Mouse (Mus musculus) hindbrain, embryonic 16.5 days (tissue): ENCODE measurements around the gene Ncln. TPM values are rescaled to one million over a fixed set of nuclear protein-coding genes. Genes with fewer than 3 reads are reported as not detected.

Experiments used
- ATAC-seq: fragments of 200-750 bp; cut with Nextera tagmentation; 2 replicates; pipeline ENCODE4 v1.8.0; 2017; ENCODE audit warnings: moderate TSS enrichment, moderate library complexity
- H3K27ac ChIP-seq: fragments of 300-500 bp; sonication (generic); 2 replicates; pipeline ENCODE4 v1.5.1; 2014; ENCODE audit warnings: low read depth, mild to moderate bottlenecking, control low read depth, low read length, moderate library complexity
- H3K27me3 ChIP-seq: fragments of 300-500 bp; sonication (generic); replicated peaks from 2 replicates; pipeline ENCODE4 v1.6.1; 2014; ENCODE audit warnings: low read length; ENCODE audit not compliant: control insufficient read depth, insufficient read depth
- H3K36me3 ChIP-seq: fragments of 300-500 bp; sonication (generic); 2 replicates; pipeline ENCODE4 v1.6.1; 2014; ENCODE audit warnings: mild to moderate bottlenecking, low read length, moderate library complexity, mixed read lengths; ENCODE audit not compliant: control insufficient read depth, insufficient read depth
- H3K4me1 ChIP-seq: fragments of 300-500 bp; sonication (generic); 2 replicates; pipeline ENCODE4 v1.6.1; 2014; ENCODE audit warnings: low read depth, low read length; ENCODE audit not compliant: control insufficient read depth, insufficient read depth
- H3K4me2 ChIP-seq: fragments of 300-500 bp; sonication (generic); 2 replicates; pipeline ENCODE4 v1.6.1; 2014; ENCODE audit warnings: mild to moderate bottlenecking, low read length, control low read depth, moderate library complexity
- H3K4me3 ChIP-seq: fragments of 300-500 bp; sonication (generic); 2 replicates; pipeline ENCODE4 v1.5.1; 2014; ENCODE audit warnings: mild to moderate bottlenecking, low read length, control low read depth, moderate library complexity
- H3K9ac ChIP-seq: fragments of 300-500 bp; sonication (generic); 2 replicates; pipeline ENCODE4 v1.6.1; 2014; ENCODE audit warnings: low read depth, mild to moderate bottlenecking, control low read depth, low read length, moderate library complexity
- H3K9me3 ChIP-seq: fragments of 300-500 bp; sonication (generic); 2 replicates; pipeline ENCODE4 v1.6.1; 2014; ENCODE audit warnings: mild to moderate bottlenecking, low read length, moderate library complexity; ENCODE audit not compliant: control insufficient read depth
- WGBS: fragments of 180-500 bp; shearing (Covaris S2); extraction: QIAGEN DNeasy Blood & Tissue Kit; methylation state at CpG from one replicate; pipeline ENCODE4 v1.1.7; 2014; 5-methylcytosine and 5-hydroxymethylcytosine counted together
- polyA plus RNA-seq: library from polyadenylated mRNA; unstranded; fragments of >200 nt; fragmentation: Nextera tagmentation; extraction: Ambion mirVana; gene quantifications from 2 replicates; pipeline ENCODE4 v1.2.1, GENCODE M21; 2015

Ncln gene
- polyA plus RNA-seq, 1 experiment from 2014 or later = 68.9 TPM

DNA sequence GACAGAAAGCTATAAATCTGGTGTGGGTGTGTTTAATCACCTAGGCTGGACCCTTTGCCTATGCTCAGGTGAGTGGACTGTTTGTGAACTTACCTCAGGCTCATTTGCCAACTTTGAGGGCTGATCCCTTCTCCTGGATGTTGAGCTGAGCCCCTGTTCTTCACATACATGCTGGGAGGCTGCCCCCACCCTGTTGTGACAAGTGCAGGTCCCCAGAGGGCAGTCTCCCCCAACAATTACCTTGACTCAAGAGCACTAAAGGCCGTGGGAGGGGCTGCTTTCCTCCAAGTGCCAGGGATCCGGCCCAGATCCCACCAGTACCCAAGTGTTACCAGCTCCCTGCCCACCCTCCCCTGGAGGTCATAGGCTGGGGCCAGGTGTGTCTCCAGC is 11.1 kb downstream of the Ncln start:
- Histone ChIP-seq H3K27me3 (no peaks in the 10 kb centered on the region), H3K27ac (no peak overlapping the region), H3K9me3 (no peaks in the 10 kb centered on the region), H3K9ac (no peak overlapping the region; the same call in 1 of the 2 replicates), H3K4me3 (no peak overlapping the region), H3K4me1 (peaks cover 23% of the 10 kb centered on the region), H3K4me2 (no peak overlapping the region), H3K36me3 (peaks cover 24% of the 10 kb centered on the region)
- 40% methylated on average over 2 of the region's 2 CpGs for WGBS
- no peak for ATAC-seq

DNA sequence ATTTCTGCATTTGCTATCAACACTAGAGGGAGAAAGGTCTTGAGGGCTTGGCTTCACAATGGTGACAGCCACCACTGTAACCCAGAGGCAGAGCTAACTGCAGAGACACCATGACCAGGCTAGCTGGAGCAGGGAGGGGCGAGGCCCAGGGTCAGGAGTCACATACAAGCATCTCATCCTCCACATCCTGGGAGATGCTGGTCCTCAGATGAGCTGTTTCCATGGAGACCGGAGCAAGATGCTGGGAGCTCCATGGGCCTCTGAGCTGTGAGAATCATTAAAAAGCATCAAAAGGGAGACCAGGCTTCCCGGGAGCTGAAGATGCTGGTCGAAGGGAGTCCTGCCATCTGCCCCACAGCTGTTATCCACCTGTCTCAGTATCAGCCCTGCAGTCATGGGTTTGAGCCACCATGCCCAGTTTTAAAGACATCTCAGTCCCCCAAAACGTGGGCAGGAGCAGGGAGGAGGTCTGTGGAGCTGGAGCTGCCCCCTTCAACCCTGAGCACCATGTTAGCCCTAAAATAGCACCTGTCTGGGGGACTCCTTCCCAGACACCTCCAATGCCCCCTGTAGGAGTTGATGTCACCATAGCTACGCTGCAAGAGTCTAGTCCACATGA is 11.6 kb downstream of the Ncln start:
- no peak for ATAC-seq
- Histone ChIP-seq H3K27ac (peak overlapping the region; percentile 53; the same call in 1 of the 2 replicates), H3K27me3 (no peaks in the 10 kb centered on the region), H3K4me3 (no peak overlapping the region), H3K36me3 (peaks cover 24% of the 10 kb centered on the region), H3K9me3 (no peaks in the 10 kb centered on the region), H3K4me2 (no peak overlapping the region), H3K9ac (no peak overlapping the region; the same call in 1 of the 2 replicates), H3K4me1 (peaks cover 27% of the 10 kb centered on the region)
- 30% methylated on average over 6 of the region's 6 CpGs for WGBS

DNA sequence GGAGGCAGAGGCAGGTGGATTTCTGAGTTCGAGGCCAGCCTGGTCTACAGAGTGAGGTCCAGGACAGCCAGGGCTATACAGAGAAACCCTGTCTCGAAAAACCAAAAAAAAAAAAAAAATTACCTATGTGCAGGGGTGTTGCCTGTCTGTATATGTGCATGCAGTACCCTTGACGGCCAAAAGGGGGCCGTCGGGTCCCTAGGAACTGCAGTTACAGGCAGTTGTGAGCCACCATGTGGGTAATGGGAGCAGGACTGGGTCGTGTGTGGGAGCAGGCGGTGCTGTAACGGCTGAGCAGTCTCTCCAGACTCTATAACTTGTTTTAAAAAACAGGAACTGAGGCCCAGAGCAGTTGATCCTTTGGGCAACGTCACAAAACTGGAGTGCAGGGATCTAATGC is 12.2 kb downstream of the Ncln start:
- Histone ChIP-seq H3K27me3 (no peaks in the 10 kb centered on the region), H3K27ac (peak overlapping the region; percentile 53; the same call in 1 of the 2 replicates), H3K9ac (no peak overlapping the region), H3K4me1 (peaks cover 27% of the 10 kb centered on the region), H3K4me2 (no peak overlapping the region), H3K4me3 (no peak overlapping the region), H3K9me3 (no peaks in the 10 kb centered on the region), H3K36me3 (peaks cover 22% of the 10 kb centered on the region)
- no peak for ATAC-seq
- WGBS = 15% methylated on average over 9 of the region's 9 CpGs

DNA sequence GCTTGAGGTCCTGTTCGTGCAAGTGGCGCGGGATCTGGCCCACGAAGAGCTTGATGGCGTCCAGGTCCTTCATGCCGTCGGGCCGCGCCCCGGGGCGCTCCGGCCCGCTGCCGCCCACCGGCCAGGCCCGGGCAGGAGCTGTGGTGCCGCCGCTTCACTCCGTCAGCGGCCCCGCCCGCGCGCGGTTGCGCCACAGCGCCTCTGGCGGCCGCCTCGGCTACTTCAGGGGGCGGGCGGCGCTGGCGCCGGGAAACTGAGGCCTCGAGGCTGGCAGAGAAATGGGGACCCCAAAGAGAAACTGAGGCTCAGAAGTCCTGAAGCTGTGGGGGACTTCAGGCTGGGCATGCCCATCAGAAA is 13.7 kb downstream of the Ncln start, which contains the start of gene Celf5:
TSS of gene Celf5 (minus strand) at position 177 of the 357 bp plus-strand sequence.
- Histone ChIP-seq H3K9ac (peak within 1 kb of the TSS; percentile 81), H3K4me2 (peak within 1 kb of the TSS; percentile 71), H3K36me3 (peaks cover 8% of the 10 kb centered on the region), H3K27me3 (no peaks in the 10 kb centered on the region), H3K9me3 (no peaks in the 10 kb centered on the region), H3K4me3 (peak within 1 kb of the TSS; percentile 66), H3K4me1 (peaks cover 29% of the 10 kb centered on the region), H3K27ac (peak within 1 kb of the TSS; percentile 82)
- peak; percentile 63 for ATAC-seq
- under 1% methylated on average over 36 of the region's 36 CpGs for WGBS

DNA sequence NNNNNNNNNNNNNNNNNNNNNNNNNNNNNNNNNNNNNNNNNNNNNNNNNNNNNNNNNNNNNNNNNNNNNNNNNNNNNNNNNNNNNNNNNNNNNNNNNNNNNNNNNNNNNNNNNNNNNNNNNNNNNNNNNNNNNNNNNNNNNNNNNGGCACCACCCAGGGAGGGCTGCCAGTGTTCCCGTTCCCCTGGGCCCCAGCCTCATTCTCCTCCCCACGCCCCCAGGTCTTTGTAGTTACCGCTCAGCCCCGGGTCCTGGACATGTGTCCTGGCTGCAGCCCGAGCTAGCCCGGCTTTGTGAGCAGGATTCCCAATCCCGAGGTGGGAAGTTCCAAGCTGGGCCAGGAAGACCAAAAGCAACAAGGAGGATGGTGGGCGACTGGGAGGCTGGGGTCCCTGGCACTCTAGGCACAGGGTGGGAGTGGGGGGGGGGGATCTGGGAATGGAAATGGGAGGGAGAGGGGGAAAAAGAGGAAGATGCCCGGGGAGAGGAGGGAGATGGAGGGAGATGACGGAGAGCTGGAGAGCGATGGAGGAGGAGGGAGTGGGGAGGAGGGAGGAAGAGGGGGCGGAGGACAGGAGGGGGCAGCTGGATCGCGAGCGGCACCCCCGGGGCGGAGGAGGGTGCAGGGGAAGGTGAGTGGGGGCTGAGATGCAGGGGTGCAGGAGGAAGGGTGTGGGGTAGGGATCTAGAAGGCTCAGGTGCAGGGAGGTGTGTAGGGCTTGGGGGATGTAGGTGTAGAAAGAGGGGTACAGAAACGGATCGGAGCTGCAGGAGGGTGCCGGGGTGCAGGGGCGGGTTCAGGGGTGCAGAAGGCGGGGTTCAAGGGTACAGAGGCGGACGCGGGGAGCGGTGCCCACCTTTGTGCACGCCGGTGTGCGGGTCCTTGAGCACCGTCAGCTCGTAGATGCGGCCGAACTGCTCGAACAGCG is 14.3 kb downstream of the Ncln start:
- Histone ChIP-seq H3K4me1 (peaks cover 29% of the 10 kb centered on the region), H3K36me3 (peaks cover 3% of the 10 kb centered on the region)
- peak; percentile 41 for ATAC-seq

DNA sequence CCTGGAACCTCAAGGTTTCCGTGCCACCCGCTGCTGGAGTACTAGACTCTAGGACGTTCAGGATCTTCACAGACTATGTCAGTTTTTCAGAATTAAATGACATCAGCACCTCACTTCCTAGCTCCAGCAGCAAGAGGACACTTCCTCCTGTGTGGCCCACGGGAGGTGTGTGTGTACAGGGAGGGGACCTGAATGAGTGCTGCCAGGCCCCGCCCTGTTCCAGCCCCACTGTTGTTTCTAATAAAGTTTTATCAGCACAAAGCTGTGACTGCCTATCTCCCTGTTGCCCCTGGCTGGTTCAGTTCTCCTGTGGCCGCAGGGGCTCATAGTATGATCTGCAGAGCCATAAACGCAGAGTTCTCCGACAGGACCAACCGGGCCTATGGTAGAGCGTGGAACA is 21.7 kb downstream of the Ncln start:
- ATAC-seq = no peak
- 94% methylated on average over 10 of the region's 10 CpGs for WGBS
- Histone ChIP-seq H3K4me3 (no peak overlapping the region), H3K27ac (no peak overlapping the region), H3K27me3 (no peaks in the 10 kb centered on the region), H3K9me3 (no peaks in the 10 kb centered on the region), H3K4me2 (no peak overlapping the region), H3K9ac (no peak overlapping the region), H3K36me3 (peaks cover 4% of the 10 kb centered on the region; the same call in 1 of the 2 replicates), H3K4me1 (peaks cover 29% of the 10 kb centered on the region)

More for the DNA sequence above, 14.3 kb downstream of the Ncln start:
- no peaks in the 10 kb centered on the region for H3K27me3 ChIP-seq
- 2% methylated on average over 34 of the region's 35 CpGs for WGBS
- no peaks in the 10 kb centered on the region for H3K9me3 ChIP-seq
- peak overlapping the region; percentile 82 for H3K27ac ChIP-seq
- peak overlapping the region; percentile 66 for H3K4me3 ChIP-seq
- peak overlapping the region; percentile 81 for H3K9ac ChIP-seq
- peak overlapping the region; percentile 71 for H3K4me2 ChIP-seq

DNA sequence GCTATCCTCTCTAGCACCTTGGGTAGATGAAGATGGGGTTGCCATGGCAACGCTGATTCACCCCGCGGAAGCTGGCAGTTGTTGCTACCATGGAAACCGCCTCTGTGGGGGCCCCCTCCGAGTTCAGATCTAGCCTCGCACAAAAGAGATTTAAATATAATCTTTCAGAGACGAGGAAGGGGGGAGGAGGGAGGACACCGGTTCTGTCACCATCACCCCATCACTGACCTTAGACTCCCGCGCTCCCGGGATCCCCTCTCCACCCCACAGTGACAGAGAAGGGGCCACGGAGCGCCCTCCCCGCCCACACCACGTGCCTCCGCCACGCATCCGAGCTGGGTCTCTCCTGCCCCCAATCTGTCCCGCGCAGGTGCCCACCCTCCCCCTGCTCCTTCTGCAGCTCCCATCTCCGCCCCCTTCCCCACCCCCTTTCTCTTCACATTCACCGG is 23.2 kb downstream of the Ncln start:
- 0% methylated on average over 21 of the region's 22 CpGs for WGBS

DNA sequence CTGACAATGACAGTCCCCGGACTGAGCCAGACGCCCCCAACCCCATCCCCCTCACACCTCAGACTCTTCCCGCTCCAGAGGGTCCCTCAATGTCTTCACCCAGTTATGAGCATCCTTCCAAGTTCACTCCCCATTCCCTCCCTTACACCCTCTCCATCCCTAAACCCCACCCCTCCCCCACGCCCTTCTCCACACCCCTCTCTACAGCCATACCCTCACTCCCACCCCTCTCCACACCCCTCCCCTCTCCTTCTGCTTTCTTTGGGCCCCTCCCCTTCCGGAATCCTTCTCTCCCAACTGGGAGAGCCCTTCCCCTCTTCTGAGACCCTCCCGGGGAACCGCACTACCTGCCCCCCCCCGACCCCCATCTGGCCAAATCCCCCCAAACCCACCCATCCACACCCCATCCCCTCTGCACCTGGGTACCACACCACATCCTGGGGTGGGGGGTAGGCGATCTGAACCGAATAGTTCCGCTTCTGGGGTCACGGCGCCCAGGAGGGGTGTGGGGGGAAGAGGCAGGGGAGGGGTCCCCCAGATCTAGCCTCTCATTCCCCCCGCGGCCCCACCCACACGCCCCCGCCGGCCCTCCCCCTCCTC is 23.7 kb downstream of the Ncln start:
- Histone ChIP-seq H3K36me3 (peaks cover 15% of the 10 kb centered on the region), H3K4me1 (peaks cover 26% of the 10 kb centered on the region), H3K9me3 (no peaks in the 10 kb centered on the region), H3K9ac (peak overlapping the region; percentile 73), H3K27ac (peak overlapping the region; percentile 88), H3K4me2 (peak overlapping the region; percentile 72), H3K4me3 (peak overlapping the region; percentile 44), H3K27me3 (no peaks in the 10 kb centered on the region)
- 3% methylated on average over 18 of the region's 18 CpGs for WGBS
- peak; percentile 22 for ATAC-seq

More for the DNA sequence above, 23.2 kb downstream of the Ncln start:
- peak; percentile 82 for ATAC-seq
- H3K9me3 ChIP-seq = no peaks in the 10 kb centered on the region
- peak overlapping the region; percentile 72 for H3K4me2 ChIP-seq
- peak overlapping the region; percentile 88 for H3K27ac ChIP-seq
- peaks cover 9% of the 10 kb centered on the region for H3K36me3 ChIP-seq
- H3K9ac ChIP-seq = peak overlapping the region; percentile 73
- H3K4me1 ChIP-seq = peaks cover 26% of the 10 kb centered on the region
- H3K27me3 ChIP-seq = no peaks in the 10 kb centered on the region
- H3K4me3 ChIP-seq = peak overlapping the region; percentile 44
